Mouse (Mus musculus) cerebellum, adult 2 months (tissue): ENCODE data around the gene Ash1l.

ENCODE experiments used
- CTCF ChIP-seq: fragments of 200-500 bp; IDR thresholded peaks from 2 replicates; pipeline ENCODE4 v1.5.1; 2011; ENCODE audit warnings: low read depth, mild to moderate bottlenecking, control low read depth, low read length, moderate library complexity, borderline replicate concordance; ENCODE audit not compliant: insufficient read depth
- POLR2A ChIP-seq: fragments of 200-500 bp; IDR thresholded peaks from 2 replicates; pipeline ENCODE4 v1.6.1; 2011; ENCODE audit warnings: low read length, control low read depth, borderline replicate concordance; ENCODE audit not compliant: insufficient read depth

DNA sequence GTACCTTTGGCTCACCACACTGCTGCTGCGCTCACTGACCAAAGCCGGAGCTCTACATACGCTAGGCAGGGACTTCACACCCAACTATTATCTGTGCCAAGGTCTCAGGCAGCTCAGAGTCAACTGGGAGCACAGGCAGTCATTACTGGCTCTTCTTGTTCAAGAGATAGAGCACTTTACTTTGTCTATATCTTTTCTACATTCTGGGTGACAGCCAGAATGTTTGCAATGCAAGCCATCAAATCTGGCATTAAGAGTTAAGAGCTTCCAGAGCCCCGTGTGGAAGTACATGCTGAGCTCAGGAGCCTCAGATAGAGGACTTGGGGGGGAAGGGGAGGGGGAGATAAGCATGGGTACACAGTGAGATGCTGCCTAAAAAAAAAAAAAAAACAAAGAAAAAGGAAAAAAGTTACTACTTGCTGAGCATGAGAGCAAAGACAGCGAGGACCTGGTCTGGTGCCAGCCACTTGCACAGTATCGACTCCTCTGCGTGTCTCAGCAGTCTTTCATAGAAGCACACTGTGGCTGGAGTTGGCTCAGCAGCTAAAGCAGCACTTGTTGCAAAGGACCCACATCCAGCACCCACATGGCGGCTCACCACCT is 26.3 kb upstream of the Ash1l start:
- TF ChIP-seq CTCF (no peak), POLR2A (no peak)
